Mouse (Mus musculus) olfactory bulb, adult 2 months (tissue): Measurements from ENCODE around the gene Gpr107. TPM values are rescaled to one million over a fixed set of nuclear protein-coding genes. Genes with fewer than 3 reads are reported as not detected.

ENCODE experiments used
- H3K27ac ChIP-seq: fragments of 200-500 bp; 2 replicates; pipeline ENCODE4 v1.5.1; 2012; ENCODE audit warnings: low read depth, low read length; ENCODE audit not compliant: insufficient read depth
- H3K4me1 ChIP-seq: fragments of 200-500 bp; 2 replicates; pipeline ENCODE4 v1.6.1; 2012; ENCODE audit warnings: low read length; ENCODE audit not compliant: control insufficient read depth, insufficient read depth
- H3K4me3 ChIP-seq: fragments of 200-500 bp; 2 replicates; pipeline ENCODE4 v1.5.1; 2012; ENCODE audit warnings: mild to moderate bottlenecking, low read depth, low read length, moderate library complexity; ENCODE audit not compliant: insufficient read depth
- CTCF ChIP-seq: fragments of 200-500 bp; IDR thresholded peaks from 2 replicates; pipeline ENCODE4 v1.5.1; 2012; ENCODE audit warnings: low read depth, mild to moderate bottlenecking, low read length, moderate library complexity; ENCODE audit not compliant: insufficient read depth
- POLR2A ChIP-seq: fragments of 200-500 bp; IDR thresholded peaks from 2 replicates; pipeline ENCODE4 v1.6.1; 2012; ENCODE audit warnings: mild to moderate bottlenecking, low read depth, low read length, moderate library complexity; ENCODE audit not compliant: insufficient read depth
- WGBS: fragments of 180-500 bp; shearing (Covaris S2); methylation state at CpG from one replicate; pipeline ENCODE4 v1.1.7; 2018; 5-methylcytosine and 5-hydroxymethylcytosine counted together
- polyA plus RNA-seq: library from polyadenylated mRNA; stranded (reverse); fragments of >200 nt; gene quantifications from 2 replicates; pipeline ENCODE4 v1.2.4, GENCODE M21; 2012; ENCODE audit warnings: low replicate concordance; ENCODE audit not compliant: missing spikeins, insufficient read depth, insufficient read length

Gene Gpr107
- polyA plus RNA-seq, 1 experiment: not detected

- no peak overlapping the region for H3K4me3 ChIP-seq
- H3K27ac ChIP-seq: no peak overlapping the region
- 96% methylated on average over 5 of the region's 5 CpGs for WGBS
- TF ChIP-seq CTCF: no peak
- no peak for TF ChIP-seq POLR2A
- H3K4me1 ChIP-seq: peaks cover 14% of the 10 kb centered on the region
These were observed 28.6 kb upstream of the Gpr107 start for GRCm38 (mm10) chr2:31123493-31123892.

GRCm38 (mm10) chr2:31124694-31125093 is 27.4 kb upstream of the Gpr107 start:
- H3K27ac ChIP-seq: no peak overlapping the region

GRCm38 (mm10) chr2:31125156-31125555 is 27.0 kb upstream of the Gpr107 start:
- no peak overlapping the region for H3K4me3 ChIP-seq
- no peak overlapping the region for H3K27ac ChIP-seq
- WGBS: 83% methylated on average over 7 of the region's 7 CpGs
- peaks cover 16% of the 10 kb centered on the region; the same call in 1 of the 2 replicates for H3K4me1 ChIP-seq
- TF ChIP-seq POLR2A: no peak

More at GRCm38 (mm10) chr2:31124694-31125093, 27.4 kb upstream of the Gpr107 start:
- H3K4me1 ChIP-seq: peaks cover 14% of the 10 kb centered on the region
- no peak for TF ChIP-seq CTCF
- no peak for TF ChIP-seq POLR2A
- 31% methylated on average over 2 of the region's 2 CpGs for WGBS
- H3K4me3 ChIP-seq: no peak overlapping the region

GRCm38 (mm10) chr2:31126048-31126447 is 26.1 kb upstream of the Gpr107 start:
- TF ChIP-seq POLR2A: no peak
- no peak for TF ChIP-seq CTCF
- no peak overlapping the region for H3K27ac ChIP-seq
- peaks cover 22% of the 10 kb centered on the region for H3K4me1 ChIP-seq
- WGBS: 61% methylated on average over 9 of the region's 9 CpGs
- no peak overlapping the region for H3K4me3 ChIP-seq

GRCm38 (mm10) chr2:31127219-31127618 is 24.9 kb upstream of the Gpr107 start:
- WGBS: 77% methylated on average over 7 of the region's 7 CpGs

GRCm38 (mm10) chr2:31127899-31128298 is 24.2 kb upstream of the Gpr107 start:
- peaks cover 25% of the 10 kb centered on the region for H3K4me1 ChIP-seq
- WGBS: 62% methylated on average over 4 of the region's 4 CpGs
- TF ChIP-seq CTCF (no peak), POLR2A (no peak)
- H3K27ac ChIP-seq: no peak overlapping the region
- no peak overlapping the region for H3K4me3 ChIP-seq

More at GRCm38 (mm10) chr2:31127219-31127618, 24.9 kb upstream of the Gpr107 start:
- Histone ChIP-seq H3K27ac (no peak overlapping the region), H3K4me1 (peaks cover 22% of the 10 kb centered on the region), H3K4me3 (no peak overlapping the region)
- TF ChIP-seq POLR2A (no peak), CTCF (no peak)

GRCm38 (mm10) chr2:31129742-31130518 is 22.2 kb upstream of the Gpr107 start:
- peaks cover 23% of the 10 kb centered on the region for H3K4me1 ChIP-seq
- no peak overlapping the region for H3K4me3 ChIP-seq
- 77% methylated on average over 14 of the region's 14 CpGs for WGBS
- no peak for TF ChIP-seq POLR2A
- no peak for TF ChIP-seq CTCF
- no peak overlapping the region for H3K27ac ChIP-seq

GRCm38 (mm10) chr2:31130815-31131299 is 21.3 kb upstream of the Gpr107 start:
- H3K4me1 ChIP-seq: peaks cover 25% of the 10 kb centered on the region
- TF ChIP-seq CTCF (no peak), POLR2A (no peak)
- no peak overlapping the region for H3K27ac ChIP-seq
- WGBS: 77% methylated on average over 8 of the region's 8 CpGs
- H3K4me3 ChIP-seq: no peak overlapping the region

- H3K4me1 ChIP-seq: peaks cover 26% of the 10 kb centered on the region
- no peak for TF ChIP-seq POLR2A
- TF ChIP-seq CTCF: no peak
- WGBS: 80% methylated on average over 8 of the region's 8 CpGs
- no peak overlapping the region for H3K4me3 ChIP-seq
- no peak overlapping the region for H3K27ac ChIP-seq
These were observed 19.4 kb upstream of the Gpr107 start for GRCm38 (mm10) chr2:31132682-31133081.
